Mouse (Mus musculus) hindbrain, embryonic 16.5 days (tissue): ENCODE measurements at regions not wholly inside any gene's neighbourhood (a gene's known extent, or its start where the extent isn't known, plus 50 kb on each side); places are given as distances from the start of the nearest gene placed in this dataset.

Experiments
- ATAC-seq: fragments of 200-750 bp; cut with Nextera tagmentation; 2 replicates; pipeline ENCODE4 v1.8.0; 2017; ENCODE audit warnings: moderate TSS enrichment, moderate library complexity
- H3K27ac ChIP-seq: fragments of 300-500 bp; sonication (generic); 2 replicates; pipeline ENCODE4 v1.5.1; 2014; ENCODE audit warnings: low read depth, mild to moderate bottlenecking, control low read depth, low read length, moderate library complexity
- H3K27me3 ChIP-seq: fragments of 300-500 bp; sonication (generic); replicated peaks from 2 replicates; pipeline ENCODE4 v1.6.1; 2014; ENCODE audit warnings: low read length; ENCODE audit not compliant: control insufficient read depth, insufficient read depth
- H3K36me3 ChIP-seq: fragments of 300-500 bp; sonication (generic); 2 replicates; pipeline ENCODE4 v1.6.1; 2014; ENCODE audit warnings: mild to moderate bottlenecking, low read length, moderate library complexity, mixed read lengths; ENCODE audit not compliant: control insufficient read depth, insufficient read depth
- H3K4me1 ChIP-seq: fragments of 300-500 bp; sonication (generic); 2 replicates; pipeline ENCODE4 v1.6.1; 2014; ENCODE audit warnings: low read depth, low read length; ENCODE audit not compliant: control insufficient read depth, insufficient read depth
- H3K4me2 ChIP-seq: fragments of 300-500 bp; sonication (generic); 2 replicates; pipeline ENCODE4 v1.6.1; 2014; ENCODE audit warnings: mild to moderate bottlenecking, low read length, control low read depth, moderate library complexity
- H3K4me3 ChIP-seq: fragments of 300-500 bp; sonication (generic); 2 replicates; pipeline ENCODE4 v1.5.1; 2014; ENCODE audit warnings: mild to moderate bottlenecking, low read length, control low read depth, moderate library complexity
- H3K9ac ChIP-seq: fragments of 300-500 bp; sonication (generic); 2 replicates; pipeline ENCODE4 v1.6.1; 2014; ENCODE audit warnings: low read depth, mild to moderate bottlenecking, control low read depth, low read length, moderate library complexity
- H3K9me3 ChIP-seq: fragments of 300-500 bp; sonication (generic); 2 replicates; pipeline ENCODE4 v1.6.1; 2014; ENCODE audit warnings: mild to moderate bottlenecking, low read length, moderate library complexity; ENCODE audit not compliant: control insufficient read depth
- WGBS: fragments of 180-500 bp; shearing (Covaris S2); extraction: QIAGEN DNeasy Blood & Tissue Kit; methylation state at CpG from one replicate; pipeline ENCODE4 v1.1.7; 2014; 5-methylcytosine and 5-hydroxymethylcytosine counted together

- 74% methylated on average over 15 of the region's 15 CpGs for WGBS
- ATAC-seq = no peak
- H3K27ac ChIP-seq = no peak overlapping the region
Observed at GRCm38 (mm10) chr3:52498506-52499228, 230.5 kb downstream of the Foxo1 start.

GRCm38 (mm10) chr3:52496965-52497364 lies 228.8 kb downstream of the Foxo1 start:
- Histone ChIP-seq H3K4me2 (no peak overlapping the region), H3K36me3 (no peaks in the 10 kb centered on the region), H3K4me3 (no peak overlapping the region), H3K9me3 (no peaks in the 10 kb centered on the region), H3K9ac (no peak overlapping the region), H3K4me1 (no peaks in the 10 kb centered on the region), H3K27ac (no peak overlapping the region), H3K27me3 (no peaks in the 10 kb centered on the region)
- WGBS = 89% methylated on average over 4 of the region's 4 CpGs
- no peak for ATAC-seq

More at GRCm38 (mm10) chr3:52498506-52499228, 230.5 kb downstream of the Foxo1 start:
- Histone ChIP-seq H3K9me3 (no peaks in the 10 kb centered on the region), H3K4me1 (no peaks in the 10 kb centered on the region), H3K4me2 (no peak overlapping the region), H3K36me3 (no peaks in the 10 kb centered on the region), H3K4me3 (no peak overlapping the region), H3K9ac (no peak overlapping the region), H3K27me3 (no peaks in the 10 kb centered on the region)

GRCm38 (mm10) chr3:52495401-52495800 lies 227.3 kb downstream of the Foxo1 start:
- Histone ChIP-seq H3K4me2 (no peak overlapping the region), H3K4me3 (no peak overlapping the region), H3K9me3 (no peaks in the 10 kb centered on the region), H3K27ac (no peak overlapping the region), H3K27me3 (no peaks in the 10 kb centered on the region), H3K36me3 (no peaks in the 10 kb centered on the region), H3K9ac (no peak overlapping the region), H3K4me1 (no peaks in the 10 kb centered on the region)
- no peak for ATAC-seq

DNA sequence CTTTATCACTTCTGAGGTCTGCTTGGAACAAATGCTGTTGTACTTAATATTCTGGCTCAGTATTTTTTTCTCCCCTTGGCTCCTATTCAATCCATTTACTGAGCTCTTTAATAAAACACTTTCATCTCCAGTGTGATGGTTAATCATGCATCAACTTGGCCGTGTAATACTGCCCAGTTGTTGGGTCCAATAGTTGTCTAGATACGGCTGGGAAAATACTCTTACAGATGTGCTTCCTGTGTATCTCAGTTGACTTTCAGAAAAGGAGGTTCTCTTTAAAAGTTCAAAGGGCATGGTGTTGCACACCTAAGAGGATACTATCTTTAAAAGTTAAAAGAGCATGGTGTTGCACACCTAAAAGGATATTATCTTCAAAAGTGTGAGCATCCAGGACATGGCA lies 226.8 kb downstream of the Foxo1 start:
- no peaks in the 10 kb centered on the region for H3K36me3 ChIP-seq
- WGBS = 41% methylated on average over 2 of the region's 2 CpGs
- no peak for ATAC-seq
- H3K4me2 ChIP-seq = no peak overlapping the region
- H3K9ac ChIP-seq = no peak overlapping the region
- no peak overlapping the region for H3K27ac ChIP-seq
- no peaks in the 10 kb centered on the region for H3K4me1 ChIP-seq
- no peaks in the 10 kb centered on the region for H3K27me3 ChIP-seq
- no peaks in the 10 kb centered on the region for H3K9me3 ChIP-seq
- H3K4me3 ChIP-seq = no peak overlapping the region

DNA sequence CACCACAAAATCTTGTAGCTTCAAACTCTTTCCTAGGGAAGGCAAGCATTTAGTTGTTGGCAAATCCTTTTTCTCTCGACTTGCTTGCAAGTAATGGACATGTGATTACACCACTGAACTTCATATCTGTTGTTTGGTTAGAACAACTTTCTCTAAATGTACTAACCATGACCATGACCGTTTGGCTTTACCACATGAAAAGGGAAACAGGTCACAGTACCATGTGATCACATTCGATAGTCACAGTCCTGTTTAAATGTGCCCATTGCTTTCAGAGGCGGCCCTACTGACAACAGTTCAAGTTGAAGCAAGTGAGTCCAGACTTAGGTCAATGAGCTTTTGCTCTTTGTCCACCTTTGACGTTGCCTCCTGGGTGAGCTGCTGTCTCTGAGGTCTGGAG lies 211.1 kb downstream of the Foxo1 start:
- Histone ChIP-seq H3K27me3 (no peaks in the 10 kb centered on the region), H3K36me3 (no peaks in the 10 kb centered on the region), H3K9ac (no peak overlapping the region), H3K4me1 (no peaks in the 10 kb centered on the region), H3K4me2 (no peak overlapping the region), H3K9me3 (no peaks in the 10 kb centered on the region), H3K27ac (no peak overlapping the region), H3K4me3 (no peak overlapping the region)
- WGBS = 87% methylated on average over 5 of the region's 5 CpGs
- no peak for ATAC-seq

GRCm38 (mm10) chr3:52469900-52470299 lies 201.8 kb downstream of the Foxo1 start:
- no peak overlapping the region for H3K9ac ChIP-seq
- H3K4me2 ChIP-seq = no peak overlapping the region
- no peaks in the 10 kb centered on the region for H3K36me3 ChIP-seq
- peaks cover 11% of the 10 kb centered on the region for H3K9me3 ChIP-seq
- no peak overlapping the region for H3K4me3 ChIP-seq
- ATAC-seq = no peak
- no peak overlapping the region for H3K27ac ChIP-seq
- H3K4me1 ChIP-seq = peaks cover 4% of the 10 kb centered on the region; the same call in 1 of the 2 replicates
- no peaks in the 10 kb centered on the region for H3K27me3 ChIP-seq
- 78% methylated on average over 4 of the region's 4 CpGs for WGBS

DNA sequence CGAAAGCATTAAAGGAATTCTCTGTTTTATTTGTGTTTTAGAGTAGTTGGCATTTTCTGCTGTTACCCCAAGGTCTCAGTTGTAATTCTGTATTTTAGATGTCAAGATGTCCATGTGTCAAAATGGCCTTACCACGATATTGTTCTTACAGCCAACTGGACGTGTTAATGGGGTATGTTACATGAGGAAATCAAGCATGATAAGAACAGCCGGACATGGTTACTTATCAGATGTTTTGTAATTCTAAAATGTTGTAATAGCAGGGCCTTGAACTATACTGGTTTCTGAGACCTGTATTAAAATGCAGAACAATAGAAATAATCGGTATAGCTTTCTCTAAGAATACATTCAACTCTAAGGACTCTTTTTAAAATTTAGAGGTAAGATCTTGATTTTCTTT lies 201.3 kb downstream of the Foxo1 start:
- Histone ChIP-seq H3K36me3 (no peaks in the 10 kb centered on the region), H3K9ac (no peak overlapping the region), H3K4me1 (peaks cover 4% of the 10 kb centered on the region; the same call in 1 of the 2 replicates), H3K4me2 (no peak overlapping the region), H3K9me3 (peaks cover 11% of the 10 kb centered on the region), H3K4me3 (no peak overlapping the region), H3K27ac (no peak overlapping the region), H3K27me3 (no peaks in the 10 kb centered on the region)
- no peak for ATAC-seq
- WGBS = 84% methylated on average over 5 of the region's 5 CpGs

- no peak overlapping the region for H3K4me3 ChIP-seq
- peaks cover 11% of the 10 kb centered on the region for H3K9me3 ChIP-seq
- no peaks in the 10 kb centered on the region for H3K27me3 ChIP-seq
- H3K4me1 ChIP-seq = peaks cover 4% of the 10 kb centered on the region; the same call in 1 of the 2 replicates
- H3K9ac ChIP-seq = no peak overlapping the region
- ATAC-seq = no peak
- no peak overlapping the region for H3K4me2 ChIP-seq
- no peak overlapping the region for H3K27ac ChIP-seq
- H3K36me3 ChIP-seq = no peaks in the 10 kb centered on the region
- WGBS = 91% methylated on average over 8 of the region's 8 CpGs
Observed at GRCm38 (mm10) chr3:52468326-52468725, 200.2 kb downstream of the Foxo1 start.

DNA sequence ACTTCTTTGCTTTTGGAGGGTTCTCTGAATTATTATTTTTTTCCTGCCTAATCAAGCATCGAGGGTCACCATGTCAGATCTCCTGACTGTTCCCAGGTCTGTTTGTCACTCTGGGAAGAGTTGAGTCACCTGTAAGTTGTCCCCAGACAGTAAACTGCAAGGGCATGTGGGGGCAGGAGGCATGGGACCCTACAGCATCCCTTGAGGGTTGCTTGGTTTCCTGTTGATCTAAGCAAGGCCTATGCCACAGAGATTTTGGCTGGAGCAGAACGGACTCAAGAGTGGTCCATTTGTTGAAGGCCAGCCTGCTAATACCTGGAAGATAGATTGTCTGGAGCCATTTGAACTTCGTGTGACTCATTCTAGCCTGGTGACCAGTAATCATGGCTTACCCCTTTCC lies 199.7 kb downstream of the Foxo1 start:
- no peaks in the 10 kb centered on the region for H3K36me3 ChIP-seq
- no peaks in the 10 kb centered on the region for H3K27me3 ChIP-seq
- peaks cover 4% of the 10 kb centered on the region; the same call in 1 of the 2 replicates for H3K4me1 ChIP-seq
- peaks cover 11% of the 10 kb centered on the region for H3K9me3 ChIP-seq
- WGBS = 81% methylated on average over 3 of the region's 3 CpGs
- H3K27ac ChIP-seq = no peak overlapping the region
- no peak overlapping the region for H3K4me2 ChIP-seq
- H3K9ac ChIP-seq = no peak overlapping the region
- ATAC-seq = no peak
- H3K4me3 ChIP-seq = no peak overlapping the region
